Mouse (Mus musculus) olfactory bulb, adult 2 months (tissue): ENCODE results near the gene Wasf2.

Experiments
- CTCF ChIP-seq: fragments of 200-500 bp; IDR thresholded peaks from 2 replicates; pipeline ENCODE4 v1.5.1; 2012; ENCODE audit warnings: low read depth, mild to moderate bottlenecking, low read length, moderate library complexity; ENCODE audit not compliant: insufficient read depth
- POLR2A ChIP-seq: fragments of 200-500 bp; IDR thresholded peaks from 2 replicates; pipeline ENCODE4 v1.6.1; 2012; ENCODE audit warnings: mild to moderate bottlenecking, low read depth, low read length, moderate library complexity; ENCODE audit not compliant: insufficient read depth

DNA sequence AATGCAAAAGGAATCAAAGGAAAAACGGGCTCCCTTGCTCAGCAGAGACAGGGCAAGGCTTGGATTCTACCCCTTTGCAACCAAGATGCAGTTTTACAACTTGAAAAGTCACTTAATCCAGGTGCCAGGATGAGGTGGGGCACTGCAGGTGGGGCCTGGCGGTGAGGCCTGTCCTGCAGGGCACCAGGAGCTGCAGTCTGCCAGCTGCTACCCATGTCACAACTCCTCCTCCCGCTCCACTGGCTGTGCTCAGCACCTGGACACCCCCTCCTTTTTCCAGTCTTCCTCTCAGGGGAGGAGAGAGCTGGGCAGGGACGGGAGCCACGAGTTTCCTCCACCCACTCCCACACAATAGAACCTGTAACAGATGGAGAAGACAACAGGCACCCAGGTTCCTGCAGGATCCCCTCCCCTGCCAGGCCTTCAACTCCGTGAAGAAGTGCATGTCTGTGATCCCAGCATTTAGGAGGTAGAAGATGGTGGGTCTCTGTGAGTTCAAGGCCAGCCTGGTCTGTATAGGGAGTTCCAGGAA is 16.9 kb upstream of the Wasf2 start:
- TF ChIP-seq POLR2A (no peak), CTCF (no peak)
